Mouse (Mus musculus) cortical plate, adult 2 months (tissue): ENCODE results near the gene Rec114.

Source experiments
- CTCF ChIP-seq: fragments of 200-500 bp; IDR thresholded peaks from 2 replicates; pipeline ENCODE4 v1.5.1; 2011; ENCODE audit warnings: mild to moderate bottlenecking, control low read depth, low read length; ENCODE audit not compliant: insufficient read depth; ENCODE audit errors: extremely low read depth
- POLR2A ChIP-seq: fragments of 200-500 bp; IDR thresholded peaks from 2 replicates; pipeline ENCODE4 v1.6.1; 2011; ENCODE audit warnings: mild to moderate bottlenecking, low read length, control low read depth; ENCODE audit not compliant: insufficient read depth; ENCODE audit errors: extremely low read depth

DNA sequence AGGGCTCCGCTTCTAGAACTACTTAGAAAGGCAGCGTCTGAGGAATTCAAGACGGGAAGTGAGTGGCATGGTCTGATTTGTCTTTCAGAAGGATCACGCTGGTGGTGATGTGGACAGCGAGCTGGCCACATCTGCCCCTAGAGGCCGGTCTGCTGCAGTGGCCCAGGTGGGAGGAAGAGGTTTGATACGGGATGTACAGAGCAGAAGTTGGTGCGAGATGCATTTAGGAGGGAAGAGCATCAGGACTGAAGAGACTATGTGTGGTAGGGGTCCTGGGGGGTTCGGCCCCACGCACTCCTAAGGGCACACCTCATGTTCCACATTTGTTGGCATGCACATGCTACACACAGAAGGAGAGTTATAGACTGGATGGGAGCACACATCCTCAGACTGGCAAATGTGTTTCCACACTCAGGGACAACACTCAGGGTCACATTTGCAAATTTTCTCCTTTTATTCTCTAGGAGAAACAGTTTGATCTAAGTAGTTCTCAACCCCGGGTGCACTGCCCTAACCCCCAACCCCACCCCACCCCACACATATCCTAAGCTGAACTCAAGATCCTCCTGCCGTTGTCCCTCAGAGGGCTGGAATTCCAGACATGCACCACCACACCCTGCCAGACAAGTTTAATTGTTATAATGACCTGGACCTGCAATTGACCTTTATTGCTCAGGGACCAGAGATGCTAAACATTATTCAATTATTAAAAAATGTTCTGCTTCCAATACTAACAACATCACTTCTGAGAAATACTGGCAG is 12.8 kb upstream of the Rec114 start:
- TF ChIP-seq CTCF = no peak
- TF ChIP-seq POLR2A = no peak
